Mouse (Mus musculus) lung, embryonic 16.5 days (tissue): ENCODE measurements around the gene Reep6. TPM values are rescaled to one million over a fixed set of nuclear protein-coding genes. Genes with fewer than 3 reads are reported as not detected.
A peak's percentile ranks its signal among the peaks of the same experiment; 100 is the strongest.

ENCODE experiments used
- ATAC-seq: fragments of 200-750 bp; cut with Nextera tagmentation; 2 replicates; pipeline ENCODE4 v1.8.0; 2017; ENCODE audit warnings: low read depth, mild to moderate bottlenecking, moderate library complexity
- H3K27ac ChIP-seq: fragments of 300-500 bp; sonication (generic); 2 replicates; pipeline ENCODE4 v1.5.1; 2014; ENCODE audit warnings: mild to moderate bottlenecking, control low read depth, low read length
- H3K27me3 ChIP-seq: fragments of 300-500 bp; sonication (generic); 2 replicates; pipeline ENCODE4 v1.6.1; 2014; ENCODE audit warnings: low read depth, low read length, mixed read lengths; ENCODE audit not compliant: control insufficient read depth, insufficient read depth
- H3K36me3 ChIP-seq: fragments of 300-500 bp; sonication (generic); 2 replicates; pipeline ENCODE4 v1.6.1; 2014; ENCODE audit warnings: low read length; ENCODE audit not compliant: control insufficient read depth, insufficient read depth
- H3K4me1 ChIP-seq: fragments of 300-500 bp; sonication (generic); replicated peaks from 2 replicates; pipeline ENCODE4 v1.6.1; 2014; ENCODE audit warnings: low read length, mixed read lengths; ENCODE audit not compliant: control insufficient read depth, insufficient read depth
- H3K4me2 ChIP-seq: fragments of 300-500 bp; sonication (generic); 2 replicates; pipeline ENCODE4 v1.6.1; 2014; ENCODE audit warnings: low read depth, low read length, control low read depth
- H3K4me3 ChIP-seq: fragments of 300-500 bp; sonication (generic); 2 replicates; pipeline ENCODE4 v1.5.1; 2014; ENCODE audit warnings: mild to moderate bottlenecking, low read length, control low read depth
- H3K9ac ChIP-seq: fragments of 300-500 bp; sonication (generic); 2 replicates; pipeline ENCODE4 v1.6.1; 2014; ENCODE audit warnings: low read length, control low read depth
- H3K9me3 ChIP-seq: fragments of 300-500 bp; sonication (generic); 2 replicates; pipeline ENCODE4 v1.6.1; 2016; ENCODE audit warnings: low read length; ENCODE audit not compliant: control insufficient read depth
- WGBS: fragments of 180-500 bp; shearing (Covaris S2); extraction: QIAGEN DNeasy Blood & Tissue Kit; methylation state at CpG from one replicate; pipeline ENCODE4 v1.1.7; 2014; 5-methylcytosine and 5-hydroxymethylcytosine counted together
- polyA plus RNA-seq: library from polyadenylated mRNA; unstranded; fragments of >200 nt; fragmentation: Nextera tagmentation; extraction: Ambion mirVana; gene quantifications from 2 replicates; pipeline ENCODE4 v1.2.1, GENCODE M21; 2015

Gene Reep6
- polyA plus RNA-seq, 1 experiment from 2014 or later = 17.0 TPM

DNA sequence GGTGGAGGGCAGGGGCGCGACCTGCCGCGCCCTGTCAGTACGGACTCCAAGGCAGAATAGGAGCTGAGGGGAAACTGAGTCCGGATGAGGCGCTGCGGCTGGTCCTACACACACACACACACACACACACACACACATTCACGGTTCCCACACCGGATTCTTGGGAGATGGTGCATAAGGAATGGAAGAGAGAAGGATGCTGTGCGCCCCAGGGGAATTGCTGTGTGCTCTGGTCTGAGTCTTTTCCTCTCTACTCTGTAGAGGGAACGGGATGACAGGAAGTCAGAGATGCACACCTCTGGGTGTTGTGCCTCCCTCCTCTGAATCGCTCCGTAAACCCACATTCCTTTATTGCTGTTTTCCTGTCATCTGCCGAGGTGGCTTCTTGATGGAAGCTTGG lies 30.5 kb upstream of the Reep6 start:
- Histone ChIP-seq H3K9me3 (no peaks in the 10 kb centered on the region), H3K4me1 (peaks cover 25% of the 10 kb centered on the region), H3K4me3 (no peak overlapping the region), H3K27ac (no peak overlapping the region), H3K36me3 (peaks cover 8% of the 10 kb centered on the region), H3K9ac (no peak overlapping the region), H3K27me3 (peaks cover 49% of the 10 kb centered on the region), H3K4me2 (no peak overlapping the region)
- no peak for ATAC-seq
- WGBS = 12% methylated on average over 15 of the region's 15 CpGs

DNA sequence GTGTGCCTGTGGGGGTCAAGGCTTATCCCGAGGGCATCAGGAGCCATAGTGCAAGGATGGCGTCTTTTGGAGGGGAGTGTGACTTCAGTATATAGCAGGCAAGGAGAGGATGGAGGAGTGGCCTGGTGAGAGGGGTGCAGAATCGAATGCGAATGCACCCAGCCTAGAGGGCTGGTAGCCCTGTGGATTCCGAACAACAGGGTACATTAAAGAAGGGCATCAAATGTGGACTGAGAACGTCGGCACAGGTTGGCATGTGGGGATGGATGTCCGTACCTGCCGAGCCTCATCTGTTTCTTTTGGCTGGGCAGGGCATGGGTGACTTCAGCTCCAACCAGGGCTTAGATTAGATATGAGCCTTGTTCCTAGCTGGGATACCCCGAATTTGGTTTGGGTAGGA lies 29.9 kb upstream of the Reep6 start:
- Histone ChIP-seq H3K9ac (no peak overlapping the region), H3K27me3 (peaks cover 55% of the 10 kb centered on the region), H3K4me1 (peaks cover 27% of the 10 kb centered on the region), H3K4me3 (no peak overlapping the region), H3K36me3 (peaks cover 3% of the 10 kb centered on the region), H3K4me2 (no peak overlapping the region), H3K9me3 (no peaks in the 10 kb centered on the region), H3K27ac (no peak overlapping the region)
- ATAC-seq = no peak
- 44% methylated on average over 10 of the region's 10 CpGs for WGBS

DNA sequence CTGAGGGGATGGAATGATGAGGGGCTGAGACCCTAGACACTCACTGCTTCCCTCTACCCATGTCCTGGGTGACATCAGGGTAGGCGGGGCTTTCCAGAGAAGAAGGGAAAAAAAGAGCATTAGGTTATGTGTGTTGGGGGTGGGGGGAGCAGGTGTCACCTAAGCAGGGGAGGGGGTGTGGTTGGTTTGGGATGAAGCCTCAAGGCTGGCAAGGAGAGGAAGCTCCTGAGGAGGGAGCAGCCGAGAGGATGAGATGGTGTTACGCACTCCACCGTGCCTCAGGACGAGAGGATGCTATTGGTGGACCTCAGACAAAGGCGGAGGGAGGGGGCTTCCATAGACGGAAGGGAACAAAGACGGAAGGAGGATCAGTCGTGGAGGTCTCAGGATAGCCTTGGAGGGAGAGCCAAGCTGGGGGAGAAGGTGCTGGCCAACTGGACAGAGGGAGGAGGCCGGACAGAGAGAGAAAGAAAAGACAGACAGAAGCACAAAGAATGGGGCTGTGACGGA lies 29.0 kb upstream of the Reep6 start:
- ATAC-seq = no peak

GRCm38 (mm10) chr10:80301256-80302081 lies 28.3 kb upstream of the Reep6 start:
- no peak overlapping the region for H3K4me2 ChIP-seq
- no peaks in the 10 kb centered on the region for H3K9me3 ChIP-seq
- H3K4me1 ChIP-seq = peaks cover 17% of the 10 kb centered on the region
- H3K4me3 ChIP-seq = no peak overlapping the region
- no peaks in the 10 kb centered on the region for H3K36me3 ChIP-seq
- peaks cover 67% of the 10 kb centered on the region for H3K27me3 ChIP-seq
- WGBS = 82% methylated on average over 10 of the region's 10 CpGs
- H3K27ac ChIP-seq = peak overlapping the region; percentile 44
- H3K9ac ChIP-seq = no peak overlapping the region
- ATAC-seq = no peak

More for the DNA sequence above, 29.0 kb upstream of the Reep6 start:
- Histone ChIP-seq H3K9me3 (no peaks in the 10 kb centered on the region), H3K27ac (no peak overlapping the region), H3K4me1 (peaks cover 23% of the 10 kb centered on the region), H3K27me3 (peaks cover 64% of the 10 kb centered on the region), H3K4me3 (no peak overlapping the region), H3K4me2 (no peak overlapping the region), H3K36me3 (no peaks in the 10 kb centered on the region), H3K9ac (no peak overlapping the region)
- 36% methylated on average over 11 of the region's 11 CpGs for WGBS

DNA sequence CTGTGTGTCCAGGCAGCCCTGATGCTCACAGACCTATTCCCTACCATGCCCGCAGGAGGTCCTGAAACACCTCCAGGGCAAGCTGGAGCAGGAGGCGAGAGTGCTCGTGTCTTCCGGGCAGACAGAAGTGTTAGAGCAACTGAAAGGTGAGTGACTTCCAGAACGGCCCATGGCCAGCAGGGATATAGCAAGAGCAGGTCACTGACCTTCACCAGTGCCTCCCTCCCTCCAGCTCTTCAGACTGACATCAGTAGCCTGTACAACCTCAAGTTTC lies 27.7 kb upstream of the Reep6 start:
- H3K4me3 ChIP-seq = no peak overlapping the region
- H3K36me3 ChIP-seq = no peaks in the 10 kb centered on the region
- H3K4me2 ChIP-seq = peak overlapping the region; percentile 27
- H3K9me3 ChIP-seq = no peaks in the 10 kb centered on the region
- H3K4me1 ChIP-seq = peaks cover 17% of the 10 kb centered on the region
- ATAC-seq = no peak
- H3K9ac ChIP-seq = 0 out of 2 replicates have a peak overlapping the region, but pooled peaks have one; percentile 39
- H3K27me3 ChIP-seq = peaks cover 67% of the 10 kb centered on the region
- peak overlapping the region; percentile 44 for H3K27ac ChIP-seq
- WGBS = 45% methylated on average over 5 of the region's 5 CpGs

- 5% methylated on average over 9 of the region's 9 CpGs for WGBS
- no peaks in the 10 kb centered on the region for H3K9me3 ChIP-seq
- H3K4me2 ChIP-seq = peak overlapping the region; percentile 27
- H3K27me3 ChIP-seq = peaks cover 67% of the 10 kb centered on the region
- ATAC-seq = peak; percentile 95
- H3K4me3 ChIP-seq = no peak overlapping the region
- peak overlapping the region; percentile 52 for H3K27ac ChIP-seq
- H3K9ac ChIP-seq = 0 out of 2 replicates have a peak overlapping the region, but pooled peaks have one; percentile 39
- no peaks in the 10 kb centered on the region for H3K36me3 ChIP-seq
- H3K4me1 ChIP-seq = peaks cover 17% of the 10 kb centered on the region
Measured at GRCm38 (mm10) chr10:80302471-80302881, 27.3 kb upstream of the Reep6 start.

DNA sequence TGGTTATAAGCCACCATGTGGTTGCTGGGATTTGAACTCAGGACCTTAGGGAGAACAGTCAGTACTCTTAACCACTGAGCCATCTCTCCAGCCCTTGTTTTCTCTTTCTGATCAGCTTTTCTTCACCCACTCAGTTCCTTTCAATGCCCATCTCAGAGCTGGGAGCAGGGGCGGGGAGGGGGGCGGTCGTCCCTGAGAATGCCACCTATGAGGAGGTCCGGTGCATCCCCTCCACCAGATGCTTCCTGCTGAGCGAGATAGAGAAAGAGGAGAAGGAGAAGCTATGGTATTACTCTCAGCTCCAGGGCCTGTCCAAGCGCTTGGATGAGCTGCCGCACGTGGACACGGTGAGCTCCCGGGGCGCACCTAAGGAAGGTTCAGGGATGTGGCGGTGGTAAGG lies 25.3 kb upstream of the Reep6 start:
- Histone ChIP-seq H3K9me3 (no peaks in the 10 kb centered on the region), H3K4me1 (peaks cover 17% of the 10 kb centered on the region), H3K9ac (no peak overlapping the region), H3K27me3 (peaks cover 47% of the 10 kb centered on the region), H3K4me3 (peak overlapping the region; percentile 19), H3K27ac (no peak overlapping the region), H3K36me3 (no peaks in the 10 kb centered on the region), H3K4me2 (peak overlapping the region; percentile 19)
- WGBS = 30% methylated on average over 12 of the region's 12 CpGs
- ATAC-seq = no peak

GRCm38 (mm10) chr10:80304862-80305261 lies 24.9 kb upstream of the Reep6 start:
- peak overlapping the region; percentile 19 for H3K4me2 ChIP-seq
- H3K36me3 ChIP-seq = no peaks in the 10 kb centered on the region
- ATAC-seq = peak; percentile 17; the same call in 1 of the 2 replicates
- H3K4me3 ChIP-seq = peak overlapping the region; percentile 19
- no peak overlapping the region for H3K27ac ChIP-seq
- WGBS = 8% methylated on average over 25 of the region's 25 CpGs
- no peak overlapping the region for H3K9ac ChIP-seq
- H3K4me1 ChIP-seq = peaks cover 17% of the 10 kb centered on the region
- no peaks in the 10 kb centered on the region for H3K9me3 ChIP-seq
- H3K27me3 ChIP-seq = peaks cover 43% of the 10 kb centered on the region

- Histone ChIP-seq H3K4me2 (no peak overlapping the region), H3K9me3 (no peaks in the 10 kb centered on the region), H3K9ac (no peak overlapping the region), H3K4me3 (no peak overlapping the region), H3K36me3 (no peaks in the 10 kb centered on the region), H3K4me1 (peaks cover 24% of the 10 kb centered on the region), H3K27me3 (peaks cover 56% of the 10 kb centered on the region), H3K27ac (no peak overlapping the region)
- ATAC-seq = no peak
- 72% methylated on average over 16 of the region's 16 CpGs for WGBS
Measured at GRCm38 (mm10) chr10:80311560-80311959, 18.2 kb upstream of the Reep6 start.
